Mouse (Mus musculus) embryonic facial prominence, embryonic 11.5 days (tissue): ENCODE results near the gene Myl12a. TPM values are rescaled to one million over a fixed set of nuclear protein-coding genes. Genes with fewer than 3 reads are reported as not detected.

Experiments
- ATAC-seq: fragments of 200-750 bp; cut with Nextera tagmentation; replicated peaks from 2 replicates; pipeline ENCODE4 v1.8.0; 2017; ENCODE audit warnings: low read depth; ENCODE audit not compliant: insufficient number of reproducible peaks, low FRiP score, low TSS enrichment
- DNase-seq: peaks from one replicate; pipeline ENCODE4 v3.0.0-alpha.2; 2015; ENCODE audit warnings: low spot score
- H3K27ac ChIP-seq: fragments of 300-500 bp; sonication (generic); replicated peaks from 2 replicates; pipeline ENCODE4 v1.5.1; 2014; ENCODE audit warnings: mild to moderate bottlenecking, low read depth, low read length, control low read depth
- H3K27me3 ChIP-seq: fragments of 300-500 bp; sonication (generic); 2 replicates; pipeline ENCODE4 v1.6.1; 2014; ENCODE audit warnings: mild to moderate bottlenecking, low read length, moderate library complexity, mixed read lengths; ENCODE audit not compliant: control insufficient read depth, insufficient read depth
- H3K36me3 ChIP-seq: fragments of 300-500 bp; sonication (generic); replicated peaks from 2 replicates; pipeline ENCODE4 v1.6.1; 2014; ENCODE audit warnings: low read depth, mild to moderate bottlenecking, low read length, moderate library complexity, mixed read lengths; ENCODE audit not compliant: control insufficient read depth, insufficient read depth
- H3K4me1 ChIP-seq: fragments of 300-500 bp; sonication (generic); 2 replicates; pipeline ENCODE4 v1.6.1; 2014; ENCODE audit warnings: low read length, mixed read lengths; ENCODE audit not compliant: control insufficient read depth, insufficient read depth
- H3K4me2 ChIP-seq: fragments of 300-500 bp; sonication (generic); 2 replicates; pipeline ENCODE4 v1.6.1; 2014; ENCODE audit warnings: low read depth, mild to moderate bottlenecking, control low read depth, low read length, moderate library complexity
- H3K4me3 ChIP-seq: fragments of 300-500 bp; sonication (generic); 2 replicates; pipeline ENCODE4 v1.5.1; 2014; ENCODE audit warnings: low read depth, low read length, control low read depth
- H3K9ac ChIP-seq: fragments of 300-500 bp; sonication (generic); replicated peaks from 2 replicates; pipeline ENCODE4 v1.6.1; 2014; ENCODE audit warnings: mild to moderate bottlenecking, control low read depth, low read length
- H3K9me3 ChIP-seq: fragments of 300-500 bp; sonication (generic); replicated peaks from 2 replicates; pipeline ENCODE4 v1.6.1; 2016; ENCODE audit warnings: mild to moderate bottlenecking, low read length, inconsistent platforms, mixed read lengths; ENCODE audit not compliant: control insufficient read depth
- WGBS: fragments of 180-500 bp; shearing (Covaris S2); extraction: QIAGEN DNeasy Blood & Tissue Kit; methylation state at CpG from one replicate; pipeline ENCODE4 v1.1.7; 2014; 5-methylcytosine and 5-hydroxymethylcytosine counted together
- polyA plus RNA-seq: library from polyadenylated mRNA; unstranded; fragments of >200 nt; fragmentation: Nextera tagmentation; extraction: Ambion mirVana; gene quantifications from 2 replicates; pipeline ENCODE4 v1.2.1, GENCODE M21; 2014

Gene Myl12a
- polyA plus RNA-seq, 1 experiment from 2014 or later = 613 TPM

DNA sequence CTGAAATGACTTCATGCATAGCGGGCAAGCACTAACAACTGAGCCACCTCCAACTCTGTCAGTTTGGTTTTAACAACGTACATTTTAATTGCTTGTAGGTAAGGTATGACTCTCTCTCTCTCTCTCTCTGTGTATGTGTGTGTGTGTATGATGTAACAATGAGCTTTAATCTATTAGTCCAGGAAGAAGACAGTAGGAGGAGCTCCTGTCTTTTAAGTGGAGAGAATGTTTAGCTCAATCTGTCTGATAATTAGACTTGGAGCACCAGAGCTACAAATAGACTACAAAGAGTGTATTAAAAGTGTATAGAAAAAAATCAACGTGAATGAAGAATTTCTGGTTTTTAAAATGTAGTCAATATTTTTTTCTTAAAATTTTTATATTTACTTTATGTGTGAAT lies 6.0 kb upstream of the Myl12a start:
- DNase-seq (no peak), ATAC-seq (no peak)
- Histone ChIP-seq H3K9ac (no peak overlapping the region), H3K36me3 (no peaks in the 10 kb centered on the region), H3K4me2 (no peak overlapping the region), H3K9me3 (no peaks in the 10 kb centered on the region), H3K4me1 (no peaks in the 10 kb centered on the region), H3K27ac (no peak overlapping the region), H3K27me3 (no peaks in the 10 kb centered on the region), H3K4me3 (no peak overlapping the region)
- WGBS = 86% methylated on average over 3 of the region's 3 CpGs

DNA sequence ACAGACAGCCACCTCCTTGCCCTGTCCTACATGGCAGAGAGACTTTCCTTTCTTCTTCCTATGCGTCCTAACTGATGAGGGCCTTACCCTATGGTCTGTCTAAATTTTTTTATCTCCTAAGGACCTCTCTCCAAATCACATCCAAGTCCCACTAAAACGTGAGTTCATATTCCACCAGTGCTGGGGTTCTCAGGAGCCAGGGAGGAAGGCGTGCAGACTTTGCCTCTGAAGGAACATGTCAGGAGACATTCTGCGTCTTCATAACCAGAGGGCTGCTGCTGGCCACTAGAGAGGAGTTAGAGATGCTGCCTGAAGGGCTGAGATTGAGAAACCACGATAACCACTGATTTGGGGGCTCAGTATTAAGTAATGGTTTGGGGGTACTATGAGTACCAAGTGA lies 4.3 kb upstream of the Myl12a start:
- 86% methylated on average over 5 of the region's 5 CpGs for WGBS
- Histone ChIP-seq H3K27me3 (no peaks in the 10 kb centered on the region), H3K27ac (no peak overlapping the region), H3K9me3 (no peaks in the 10 kb centered on the region), H3K4me3 (no peak overlapping the region), H3K4me1 (no peaks in the 10 kb centered on the region), H3K9ac (no peak overlapping the region), H3K4me2 (no peak overlapping the region), H3K36me3 (no peaks in the 10 kb centered on the region)
- DNase-seq (no peak), ATAC-seq (no peak)

DNA sequence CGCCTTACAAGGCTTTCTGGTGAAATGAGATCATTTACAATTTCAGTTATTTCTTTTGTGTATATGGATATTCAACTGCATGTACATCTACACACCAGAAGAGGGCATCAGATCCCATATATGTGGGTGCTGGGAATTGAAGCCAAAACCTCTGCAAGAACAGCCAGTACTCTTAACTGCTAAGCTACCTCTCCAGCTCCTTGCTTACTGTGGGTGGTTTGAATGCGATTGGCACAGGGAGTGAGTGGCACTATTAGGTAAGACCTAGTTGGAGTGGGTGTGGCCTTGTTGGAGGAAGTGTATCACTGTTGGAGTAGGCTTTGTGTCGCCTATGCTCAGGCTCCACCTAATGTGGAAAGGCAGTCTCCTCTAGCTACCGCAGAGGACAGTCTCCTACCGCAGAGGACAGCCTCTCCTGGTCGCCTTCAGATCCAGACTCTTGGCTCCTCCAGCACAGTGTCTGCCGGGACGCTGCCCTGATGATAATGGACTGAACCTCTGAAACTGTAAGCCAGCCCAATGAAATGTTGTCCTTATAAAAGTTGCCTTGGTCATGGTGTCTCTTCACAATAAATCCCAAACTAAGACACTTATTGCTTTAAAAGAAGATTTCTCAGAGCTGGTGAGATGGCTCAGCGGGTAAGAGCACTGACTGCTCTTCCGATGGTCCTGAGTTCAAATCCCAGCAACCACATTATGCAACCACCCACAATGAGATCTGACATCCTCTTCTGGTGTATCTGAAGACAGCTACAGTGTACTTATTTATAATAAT lies 1.7 kb upstream of the Myl12a start:
- no peak overlapping the region for H3K9ac ChIP-seq
- H3K27me3 ChIP-seq = no peaks in the 10 kb centered on the region
- H3K4me1 ChIP-seq = no peaks in the 10 kb centered on the region
- no peak overlapping the region for H3K4me2 ChIP-seq
- 92% methylated on average over 10 of the region's 10 CpGs for WGBS
- no peaks in the 10 kb centered on the region for H3K9me3 ChIP-seq
- DNase-seq (no peak), ATAC-seq (no peak)
- H3K4me3 ChIP-seq = no peak overlapping the region
- H3K36me3 ChIP-seq = no peaks in the 10 kb centered on the region
- no peak overlapping the region for H3K27ac ChIP-seq

DNA sequence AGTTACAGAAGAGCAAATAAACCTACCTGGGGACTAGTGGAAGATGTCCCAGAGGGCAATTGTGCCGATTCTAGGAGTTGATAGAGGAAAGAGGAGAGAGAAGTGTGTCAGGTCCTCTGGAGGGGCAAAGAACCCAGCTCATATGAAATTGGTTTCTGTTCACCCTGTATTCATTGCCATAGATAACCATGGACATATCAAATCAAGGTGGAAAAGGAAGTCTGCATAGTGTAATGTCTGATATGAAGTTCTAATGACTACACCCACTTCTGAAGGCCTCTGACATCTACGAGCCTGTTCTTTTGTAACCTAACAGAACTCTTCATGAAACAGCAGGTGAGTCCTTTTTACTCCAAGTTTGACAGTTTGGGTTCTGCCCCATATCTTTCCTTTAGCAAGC lies 1.0 kb upstream of the Myl12a start:
- no peak overlapping the region for H3K9ac ChIP-seq
- 81% methylated on average over 2 of the region's 2 CpGs for WGBS
- H3K9me3 ChIP-seq = no peaks in the 10 kb centered on the region
- H3K27ac ChIP-seq = no peak overlapping the region; the same call in 1 of the 2 replicates
- no peaks in the 10 kb centered on the region for H3K27me3 ChIP-seq
- no peaks in the 10 kb centered on the region for H3K4me1 ChIP-seq
- DNase-seq = no peak
- H3K4me2 ChIP-seq = no peak overlapping the region
- H3K36me3 ChIP-seq = no peaks in the 10 kb centered on the region
- H3K4me3 ChIP-seq = no peak overlapping the region
- no peak for ATAC-seq

DNA sequence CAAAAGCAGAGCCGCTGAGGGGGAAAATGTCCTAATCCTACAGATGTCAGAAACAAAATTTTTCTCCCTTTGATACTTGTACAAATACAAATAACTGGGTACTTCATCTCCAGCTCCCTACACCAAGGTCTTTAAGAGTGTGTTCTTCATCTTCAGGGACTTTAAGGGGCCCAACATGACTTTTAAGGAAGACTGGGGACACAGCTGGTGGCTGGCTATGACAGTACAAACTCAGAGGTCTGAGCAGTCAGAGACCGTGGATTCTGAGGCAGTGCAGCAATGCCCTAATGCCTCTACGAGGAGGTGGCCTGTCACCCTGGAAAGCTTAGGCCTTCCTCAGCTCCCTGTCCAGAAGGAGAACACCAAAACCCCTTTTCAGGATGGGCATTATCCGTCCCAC lies 434 bp upstream of the Myl12a start:
- Histone ChIP-seq H3K9ac (no peak overlapping the region), H3K36me3 (no peaks in the 10 kb centered on the region), H3K9me3 (no peaks in the 10 kb centered on the region), H3K27me3 (no peaks in the 10 kb centered on the region), H3K27ac (peak overlapping the region; percentile 99), H3K4me3 (no peak overlapping the region), H3K4me1 (no peaks in the 10 kb centered on the region), H3K4me2 (no peak overlapping the region)
- ATAC-seq (no peak), DNase-seq (no peak)
- 52% methylated on average over 4 of the region's 4 CpGs for WGBS

DNA sequence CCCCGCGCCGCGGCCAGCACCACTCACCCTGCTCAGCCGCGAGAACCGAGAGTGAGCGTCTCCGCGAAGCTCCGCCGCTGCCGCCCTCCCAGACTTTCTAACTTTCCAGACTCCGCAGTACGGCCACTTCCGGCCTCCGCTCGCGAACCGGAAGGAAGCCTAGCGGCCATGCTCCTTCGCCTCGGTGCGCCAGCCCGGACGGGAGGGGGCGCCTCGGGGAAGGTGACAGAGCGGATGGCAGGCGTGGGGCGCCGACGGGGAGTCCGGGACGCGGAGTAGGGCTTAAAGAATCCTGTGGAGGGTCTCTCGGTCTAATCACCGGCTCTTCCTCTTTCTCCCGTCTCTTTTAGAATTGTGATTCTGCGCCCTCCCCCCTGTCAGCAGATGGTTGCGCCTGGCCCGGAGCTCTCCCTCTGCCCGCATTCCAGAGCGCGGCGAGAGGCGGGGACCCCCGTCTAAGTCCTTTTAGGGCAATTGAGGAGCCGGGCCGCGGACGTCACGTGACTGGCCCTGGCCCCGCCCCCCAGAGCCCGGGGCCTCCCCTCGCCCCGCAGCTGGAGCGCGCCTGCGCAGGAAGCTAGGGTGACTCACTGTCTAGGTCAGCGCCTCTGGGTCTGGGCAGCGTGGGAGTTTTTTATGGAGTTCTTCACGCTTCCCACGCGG lies 466 bp downstream of the Myl12a start, which contains the start of gene Myom1:
Myom1 (plus strand) TSS at position 553 of the 663 bp plus-strand sequence.
- 1% methylated on average over 63 of the region's 65 CpGs for WGBS
- no peaks in the 10 kb centered on the region for H3K36me3 ChIP-seq
- peak within 1 kb of the TSS; percentile 99 for H3K27ac ChIP-seq
- peak within 1 kb of the TSS; percentile 91 for H3K4me3 ChIP-seq
- peak within 1 kb of the TSS; percentile 95 for H3K9ac ChIP-seq
- H3K4me2 ChIP-seq = peak within 1 kb of the TSS; percentile 38
- no peaks in the 10 kb centered on the region for H3K4me1 ChIP-seq
- no peaks in the 10 kb centered on the region for H3K9me3 ChIP-seq
- DNase-seq (peak; percentile 98), ATAC-seq (peak; percentile 94)
- no peaks in the 10 kb centered on the region for H3K27me3 ChIP-seq

DNA sequence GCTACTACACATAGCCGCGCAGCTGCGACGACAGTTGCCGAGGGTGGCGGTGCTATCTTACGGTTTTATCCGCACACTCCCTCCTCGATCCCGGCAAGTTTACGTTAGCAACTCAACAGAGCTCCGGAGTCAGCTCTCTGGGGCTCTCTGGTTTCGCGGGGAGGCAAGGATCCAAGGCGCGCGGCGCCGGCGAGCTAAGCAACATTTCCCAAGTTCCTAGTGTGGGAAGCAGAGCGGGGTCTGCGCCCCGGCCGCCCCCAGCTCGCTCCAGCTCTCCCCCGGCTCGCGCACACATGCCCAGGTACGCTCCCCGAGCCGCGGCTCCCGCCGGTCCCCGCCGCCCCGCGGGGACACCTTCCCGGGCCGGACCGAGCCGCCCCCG lies 988 bp downstream of the Myl12a start:
- ATAC-seq (peak; percentile 53), DNase-seq (peak; percentile 66)
- Histone ChIP-seq H3K4me2 (peak overlapping the region; percentile 38), H3K27ac (peak overlapping the region; percentile 99), H3K4me1 (no peaks in the 10 kb centered on the region), H3K36me3 (no peaks in the 10 kb centered on the region), H3K4me3 (peak overlapping the region; percentile 91), H3K27me3 (no peaks in the 10 kb centered on the region), H3K9me3 (no peaks in the 10 kb centered on the region), H3K9ac (peak overlapping the region; percentile 95)
- 0% methylated on average over 42 of the region's 43 CpGs for WGBS

DNA sequence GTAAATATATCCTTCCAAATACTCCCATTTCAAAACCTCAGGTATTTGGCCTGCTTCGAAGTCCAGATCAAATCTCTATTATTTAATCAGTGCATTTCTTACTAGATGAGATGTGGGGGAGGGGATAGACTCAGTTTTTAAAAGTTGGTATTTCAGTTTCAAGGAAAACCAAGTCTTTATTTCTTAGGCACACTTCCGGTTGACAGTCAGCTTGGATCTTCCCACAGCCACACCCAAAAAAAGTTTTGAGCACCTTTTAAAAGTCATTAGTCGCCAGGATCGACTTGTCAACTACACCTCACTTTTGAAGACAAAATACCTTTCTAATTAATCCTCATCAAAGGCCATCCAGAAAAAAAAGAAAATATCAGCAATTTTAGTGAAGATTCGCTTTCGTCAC lies 1.6 kb downstream of the Myl12a start:
- peak overlapping the region; percentile 25; the same call in 1 of the 2 replicates for H3K9ac ChIP-seq
- no peak for DNase-seq
- H3K4me2 ChIP-seq = peak overlapping the region; percentile 38
- no peaks in the 10 kb centered on the region for H3K27me3 ChIP-seq
- H3K4me3 ChIP-seq = peak overlapping the region; percentile 91
- H3K36me3 ChIP-seq = no peaks in the 10 kb centered on the region; the same call in 1 of the 2 replicates
- no peak for ATAC-seq
- no peak overlapping the region for H3K27ac ChIP-seq
- no peaks in the 10 kb centered on the region for H3K9me3 ChIP-seq
- no peaks in the 10 kb centered on the region for H3K4me1 ChIP-seq
- 12% methylated on average over 6 of the region's 6 CpGs for WGBS
